Comparison of ENCODE assay signal across 18 mouse cellular contexts in the genomic region with DNA sequence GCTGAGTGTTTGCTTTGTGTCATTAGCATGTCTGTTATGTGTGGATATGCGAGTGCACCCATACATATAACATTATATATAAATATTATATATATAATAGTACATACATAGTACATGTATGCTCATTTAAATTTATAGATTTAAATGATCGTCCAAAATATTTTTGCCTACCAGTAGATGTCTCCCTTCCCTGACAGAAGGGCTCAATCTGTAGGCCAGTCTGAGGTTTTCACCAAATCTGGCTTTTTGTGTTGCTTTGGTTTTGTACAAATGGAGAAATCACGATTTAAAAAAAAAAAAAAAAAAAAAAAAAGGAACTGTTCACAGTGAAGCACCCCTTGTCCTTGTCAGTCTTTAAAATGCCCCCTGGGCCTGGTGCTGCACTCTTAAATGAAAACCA.
DNase-seq lines count a peak whose midpoint lies in the region; ATAC-seq and TF ChIP-seq lines count a peak whose summit lies in the region.
"Had no signal": no experiment of that assay in that cellular context is flagged by ENCODE, and none has a peak within 500 bp of the region (broad histone marks: within the 10 kb centered on the region; RNA-seq: fewer than 3 reads in every experiment).

No protein-coding gene starts in this region.

- no peaks in the 10 kb centered on the region for H3K4me1 ChIP-seq in forebrain, postnatal 0 days (ENCODE audit: insufficient read depth)
- H3K4me1 ChIP-seq in forebrain, embryonic 12.5 days = no peaks in the 10 kb centered on the region
- H3K4me1 ChIP-seq in limb, embryonic 14.5 days (ENCODE audit: control insufficient read depth, insufficient read depth, low read length) = no peaks in the 10 kb centered on the region
- H3K4me1 ChIP-seq in limb, embryonic 10.5 days = no peaks in the 10 kb centered on the region
- H3K4me1 ChIP-seq in CH12.LX (ENCODE audit: control insufficient read depth in 1 of 2, insufficient read depth in 2 of 2) = peaks cover 8 to 21% of the 10 kb centered on the region in 2 experiments
- H3K4me1 ChIP-seq in embryonic facial prominence, embryonic 14.5 days (ENCODE audit: control insufficient read depth, insufficient read depth, low read length) = no peaks in the 10 kb centered on the region
- H3K4me1 ChIP-seq: limb, embryonic 13.5 days had no signal

- dilution Hi-C loops in CH12.LX (cut with MboI; ENCODE audit: extremely low pct_ligation_motif_present, extremely low pct_unique_long_range_greater_than_20kb, low sequenced_read_pairs) = no loop called here

- no peak overlapping the region for H3K4me3 ChIP-seq in forebrain, postnatal 0 days (ENCODE audit: low read depth, low read length)
- no peak overlapping the region for H3K4me3 ChIP-seq in forebrain, embryonic 12.5 days (replicated peaks)
- H3K4me3 ChIP-seq in limb, embryonic 14.5 days (replicated peaks; ENCODE audit: low read length) = no peak overlapping the region
- no peak overlapping the region for H3K4me3 ChIP-seq in limb, embryonic 10.5 days
- H3K4me3 ChIP-seq in CH12.LX (replicated peaks in 1 of 3; ENCODE audit: low read depth in 2 of 3, low read length in 2 of 3, poor library complexity in 1 of 3) = no peak overlapping the region
- H3K4me3 ChIP-seq in embryonic facial prominence, embryonic 14.5 days (ENCODE audit: low read depth, low read length) = no peak overlapping the region
- H3K4me3 ChIP-seq: limb, embryonic 13.5 days; megakaryocyte, embryonic 14.5 days; myocyte had no signal

- no peaks in the 10 kb centered on the region for H3K9me3 ChIP-seq in forebrain, postnatal 0 days (ENCODE audit: low read length)
- no peaks in the 10 kb centered on the region for H3K9me3 ChIP-seq in forebrain, embryonic 12.5 days
- H3K9me3 ChIP-seq in limb, embryonic 14.5 days (ENCODE audit: control insufficient read depth, low read length) = no peaks in the 10 kb centered on the region
- H3K9me3 ChIP-seq in limb, embryonic 10.5 days (replicated peaks) = no peaks in the 10 kb centered on the region
- no peaks in the 10 kb centered on the region for H3K9me3 ChIP-seq in CH12.LX (replicated peaks; ENCODE audit: low read length)
- H3K9me3 ChIP-seq in embryonic facial prominence, embryonic 14.5 days (ENCODE audit: control insufficient read depth, low read length) = no peaks in the 10 kb centered on the region

- TF ChIP-seq CTCF in forebrain, postnatal 0 days (IDR thresholded peaks at IDR 0.05; ENCODE audit: low read depth) = peak; percentile 46
- TF ChIP-seq CTCF in CH12.LX (conservative IDR thresholded peaks at IDR 0.05 in 1 of 2, IDR thresholded peaks at IDR 0.05 in 1 of 2; ENCODE audit: low read depth in 2 of 2, low read length in 2 of 2) = peak in 1 of 2 experiments; percentile 64; a peak in 2 of 4 replicates

- in situ Hi-C loops in CH12.LX (cut with MboI; ENCODE audit: low pct_ligation_motif_present, low pct_unique_long_range_greater_than_20kb, low sequenced_read_pairs) = loop anchor here (25.0 kb wide), 1 partner anchor 132 kb away; no protein-coding TSS in a partner anchor

- H3K36me3 ChIP-seq in forebrain, postnatal 0 days (ENCODE audit: insufficient read depth) = no peaks in the 10 kb centered on the region
- H3K36me3 ChIP-seq in forebrain, embryonic 12.5 days (replicated peaks) = no peaks in the 10 kb centered on the region
- no peaks in the 10 kb centered on the region for H3K36me3 ChIP-seq in limb, embryonic 14.5 days (ENCODE audit: control insufficient read depth, insufficient read depth, low read length)
- H3K36me3 ChIP-seq in limb, embryonic 10.5 days = no peaks in the 10 kb centered on the region
- H3K36me3 ChIP-seq in CH12.LX (replicated peaks in 1 of 2; ENCODE audit: control insufficient read depth in 1 of 2, insufficient read depth in 1 of 2, low read length in 1 of 2) = no peaks in the 10 kb centered on the region
- no peaks in the 10 kb centered on the region for H3K36me3 ChIP-seq in embryonic facial prominence, embryonic 14.5 days (ENCODE audit: control insufficient read depth, insufficient read depth, low read length)
- H3K36me3 ChIP-seq: limb, embryonic 13.5 days had no signal

- TF ChIP-seq EP300 in CH12.LX (IDR thresholded peaks at IDR 0.05; ENCODE audit: low read length) = no peak

- peak; percentile 8 for DNase-seq in forebrain, postnatal 0 days
- peak; percentile 11 for DNase-seq in limb, embryonic 14.5 days (ENCODE audit: low spot score)
- DNase-seq in limb, embryonic 10.5 days (ENCODE audit: low spot score) = no peak
- no peak for DNase-seq in CH12.LX (ENCODE audit: extremely low read depth)
- DNase-seq in embryonic facial prominence, embryonic 14.5 days (ENCODE audit: low spot score) = peak; percentile 6
- no peak for DNase-seq in thymus, postnatal 14 days
- DNase-seq: adrenal gland, postnatal 25 days; cerebellum, adult 11 months; cerebellum, postnatal 36 days; heart, adult 18-20 months; heart, postnatal 14 days; kidney, postnatal 14 days; lung, adult 2 months had no signal

- TF ChIP-seq RAD21 in CH12.LX (IDR thresholded peaks at IDR 0.05; ENCODE audit: low read depth, low read length) = peak; percentile 74

- no peak overlapping the region for H3K4me2 ChIP-seq in forebrain, postnatal 0 days (ENCODE audit: low read depth)
- H3K4me2 ChIP-seq in forebrain, embryonic 12.5 days = no peak overlapping the region
- no peak overlapping the region for H3K4me2 ChIP-seq in limb, embryonic 14.5 days (replicated peaks; ENCODE audit: low read depth, low read length, severe bottlenecking)
- no peak overlapping the region for H3K4me2 ChIP-seq in CH12.LX (ENCODE audit: insufficient read depth, low read depth, poor library complexity, severe bottlenecking)
- no peak overlapping the region for H3K4me2 ChIP-seq in embryonic facial prominence, embryonic 14.5 days (ENCODE audit: low read depth, low read length)
- H3K4me2 ChIP-seq: limb, embryonic 13.5 days had no signal

- H3K27me3 ChIP-seq in forebrain, postnatal 0 days (ENCODE audit: insufficient read depth, low read length) = no peaks in the 10 kb centered on the region
- no peaks in the 10 kb centered on the region; the same call in 1 of the 2 replicates for H3K27me3 ChIP-seq in forebrain, embryonic 12.5 days
- H3K27me3 ChIP-seq in limb, embryonic 14.5 days (ENCODE audit: control insufficient read depth, insufficient read depth, low read length) = no peaks in the 10 kb centered on the region
- no peaks in the 10 kb centered on the region for H3K27me3 ChIP-seq in limb, embryonic 10.5 days (ENCODE audit: low read depth, poor library complexity, severe bottlenecking)
- no peaks in the 10 kb centered on the region for H3K27me3 ChIP-seq in CH12.LX (replicated peaks)
- no peaks in the 10 kb centered on the region for H3K27me3 ChIP-seq in embryonic facial prominence, embryonic 14.5 days (replicated peaks; ENCODE audit: control insufficient read depth, insufficient read depth, low read length)
- H3K27me3 ChIP-seq: limb, embryonic 13.5 days had no signal

- H3K27ac ChIP-seq in forebrain, postnatal 0 days (ENCODE audit: low read depth, low read length) = no peak overlapping the region
- H3K27ac ChIP-seq in forebrain, embryonic 12.5 days = no peak overlapping the region
- H3K27ac ChIP-seq in limb, embryonic 14.5 days (replicated peaks; ENCODE audit: low read depth, low read length) = no peak overlapping the region
- H3K27ac ChIP-seq in limb, embryonic 10.5 days = no peak overlapping the region
- no peak overlapping the region for H3K27ac ChIP-seq in CH12.LX (ENCODE audit: insufficient read depth, low read depth)
- H3K27ac ChIP-seq in embryonic facial prominence, embryonic 14.5 days (replicated peaks; ENCODE audit: low read depth, low read length) = no peak overlapping the region
- H3K27ac ChIP-seq: limb, embryonic 13.5 days had no signal

- no peak overlapping the region for H3K9ac ChIP-seq in forebrain, postnatal 0 days
- no peak overlapping the region for H3K9ac ChIP-seq in forebrain, embryonic 12.5 days
- no peak overlapping the region for H3K9ac ChIP-seq in limb, embryonic 14.5 days (ENCODE audit: low read depth, low read length, severe bottlenecking)
- H3K9ac ChIP-seq in CH12.LX (ENCODE audit: insufficient read depth, low read depth) = no peak overlapping the region
- H3K9ac ChIP-seq in embryonic facial prominence, embryonic 14.5 days (ENCODE audit: low read depth, low read length) = no peak overlapping the region
- H3K9ac ChIP-seq: limb, embryonic 13.5 days had no signal

- no peak for ATAC-seq in forebrain, postnatal 0 days
- ATAC-seq in forebrain, embryonic 12.5 days (ENCODE audit: low FRiP score) = no peak
- no peak for ATAC-seq in limb, embryonic 14.5 days (ENCODE audit: low FRiP score, low read depth)
- no peak for ATAC-seq in embryonic facial prominence, embryonic 14.5 days (ENCODE audit: low read depth)
- no peak for ATAC-seq in cerebellum, adult (ENCODE audit: insufficient number of reproducible peaks, low FRiP score, low TSS enrichment)

- no peak for TF ChIP-seq POLR2A in limb, embryonic 14.5 days (IDR thresholded peaks at IDR 0.05; ENCODE audit: borderline replicate concordance, extremely low read depth, insufficient read depth, insufficient read length)
- TF ChIP-seq POLR2A in CH12.LX (IDR thresholded peaks at IDR 0.05; ENCODE audit: low read depth, low read length) = no peak

- H3K79me2 ChIP-seq in CH12.LX (replicated peaks; ENCODE audit: control insufficient read depth, extremely low read depth, insufficient read depth, poor library complexity, severe bottlenecking) = no peaks in the 10 kb centered on the region

- WGBS in forebrain, postnatal 0 days = 52% methylated on average over 3 of the region's 3 CpGs
- WGBS in forebrain, embryonic 12.5 days = 59% methylated on average over 3 of the region's 3 CpGs
- WGBS in limb, embryonic 14.5 days = 70% methylated on average over 3 of the region's 3 CpGs
- WGBS in limb, embryonic 10.5 days = 63% methylated on average over 3 of the region's 3 CpGs
- WGBS in embryonic facial prominence, embryonic 14.5 days = 46% methylated on average over 3 of the region's 3 CpGs

TF ChIP-seq in CH12.LX, 34 proteins besides CTCF, POLR2A, EP300 and RAD21:
- TF ChIP-seq NRF1 (IDR thresholded peaks at IDR 0.05; ENCODE audit: low read depth, low read length) (no peak), ZNF384 (IDR thresholded peaks at IDR 0.05; ENCODE audit: low read depth, low read length) (peak; percentile 50; the same call in 1 of the 2 replicates), RCOR1 (conservative IDR thresholded peaks at IDR 0.05; ENCODE audit: low read depth, low read length) (no peak), BHLHE40 (IDR thresholded peaks at IDR 0.05; ENCODE audit: low read depth, low read length) (no peak), HCFC1 (IDR thresholded peaks at IDR 0.05; ENCODE audit: low read depth, low read length) (no peak), SMC3 (IDR thresholded peaks at IDR 0.05; ENCODE audit: low read depth, low read length) (peak; percentile 44)
TF ChIP-seq in CH12.LX: peak in this region for 2.

Comparison
In these comparisons a context has a peak if more than half of its experiments do, and no peak if none do; other contexts are left out.
1. DNase-seq: peak in forebrain, postnatal 0 days (single experiment), limb, embryonic 14.5 days (single experiment) and embryonic facial prominence, embryonic 14.5 days (single experiment); none in limb, embryonic 10.5 days (single experiment), CH12.LX (single experiment) and thymus, postnatal 14 days (single experiment).